Mouse (Mus musculus) intestine, embryonic 14.5 days (tissue): Measurements from ENCODE around the gene Camk1d. TPM values are rescaled to one million over a fixed set of nuclear protein-coding genes. Genes with fewer than 3 reads are reported as not detected.
A peak's percentile ranks its signal among the peaks of the same experiment; 100 is the strongest.

Experiments used
- ATAC-seq: fragments of 200-750 bp; cut with Nextera tagmentation; replicated peaks from 2 replicates; pipeline ENCODE4 v1.8.0; 2017; ENCODE audit warnings: low read depth, moderate number of reproducible peaks, moderate TSS enrichment, moderate library complexity; ENCODE audit not compliant: low FRiP score, low TSS enrichment
- DNase-seq: peaks from one replicate; pipeline ENCODE4 v3.0.0-alpha.2; 2018; ENCODE audit warnings: low spot score
- H3K27ac ChIP-seq: fragments of 300-500 bp; sonication (generic); 2 replicates; pipeline ENCODE4 v1.5.1; 2014; ENCODE audit warnings: low read depth, mild to moderate bottlenecking, control low read depth
- H3K27me3 ChIP-seq: fragments of 300-500 bp; sonication (generic); replicated peaks from 2 replicates; pipeline ENCODE4 v1.6.1; 2014; ENCODE audit warnings: low read length, control low read depth; ENCODE audit not compliant: control insufficient read depth, insufficient read depth
- H3K36me3 ChIP-seq: fragments of 300-500 bp; sonication (generic); 2 replicates; pipeline ENCODE4 v1.6.1; 2014; ENCODE audit warnings: low read length, control low read depth; ENCODE audit not compliant: control insufficient read depth, insufficient read depth
- H3K4me1 ChIP-seq: fragments of 300-500 bp; sonication (generic); replicated peaks from 2 replicates; pipeline ENCODE4 v1.6.1; 2014; ENCODE audit warnings: low read length, control low read depth, mixed read lengths; ENCODE audit not compliant: control insufficient read depth, insufficient read depth
- H3K4me2 ChIP-seq: fragments of 300-500 bp; sonication (generic); 2 replicates; pipeline ENCODE4 v1.6.1; 2014; ENCODE audit warnings: low read length
- H3K4me3 ChIP-seq: fragments of 300-500 bp; sonication (generic); 2 replicates; pipeline ENCODE4 v1.5.1; 2014; ENCODE audit warnings: low read depth, low read length, control low read depth, mixed read lengths
- H3K9ac ChIP-seq: fragments of 300-500 bp; sonication (generic); 2 replicates; pipeline ENCODE4 v1.6.1; 2014; ENCODE audit warnings: mild to moderate bottlenecking, low read length
- H3K9me3 ChIP-seq: fragments of 300-500 bp; sonication (generic); 2 replicates; pipeline ENCODE4 v1.6.1; 2016; ENCODE audit warnings: low read length, control low read depth; ENCODE audit not compliant: control insufficient read depth
- WGBS: fragments of 180-500 bp; shearing (Covaris S2); extraction: QIAGEN DNeasy Blood & Tissue Kit; methylation state at CpG from one replicate; pipeline ENCODE4 v1.1.7; 2014; 5-methylcytosine and 5-hydroxymethylcytosine counted together
- polyA plus RNA-seq: library from polyadenylated mRNA; unstranded; fragments of >200 nt; fragmentation: Nextera tagmentation; extraction: Ambion mirVana; gene quantifications from 2 replicates; pipeline ENCODE4 v1.2.1, GENCODE M21; 2014

Camk1d gene
- polyA plus RNA-seq, 1 experiment from 2014 or later, result 20.7 TPM

GRCm38 (mm10) chr2:5648764-5649163 is 65.6 kb downstream of the Camk1d start:
- H3K27ac ChIP-seq, result no peak overlapping the region
- H3K36me3 ChIP-seq, result no peaks in the 10 kb centered on the region
- no peak for ATAC-seq
- no peak overlapping the region for H3K4me2 ChIP-seq
- 57% methylated on average over 6 of the region's 6 CpGs for WGBS
- H3K27me3 ChIP-seq, result no peaks in the 10 kb centered on the region
- H3K9ac ChIP-seq, result no peak overlapping the region
- DNase-seq, result peak; percentile 47
- no peak overlapping the region for H3K4me3 ChIP-seq
- no peaks in the 10 kb centered on the region for H3K4me1 ChIP-seq
- H3K9me3 ChIP-seq, result no peaks in the 10 kb centered on the region

- no peak overlapping the region for H3K9ac ChIP-seq
- H3K4me1 ChIP-seq, result no peaks in the 10 kb centered on the region
- H3K4me2 ChIP-seq, result no peak overlapping the region
- no peaks in the 10 kb centered on the region for H3K36me3 ChIP-seq
- WGBS, result 67% methylated on average over 5 of the region's 5 CpGs
- H3K27me3 ChIP-seq, result no peaks in the 10 kb centered on the region
- no peak overlapping the region for H3K4me3 ChIP-seq
- no peak overlapping the region for H3K27ac ChIP-seq
- H3K9me3 ChIP-seq, result no peaks in the 10 kb centered on the region
- DNase-seq (no peak), ATAC-seq (no peak)
These were observed 68.0 kb downstream of the Camk1d start for GRCm38 (mm10) chr2:5646322-5646721.

DNA sequence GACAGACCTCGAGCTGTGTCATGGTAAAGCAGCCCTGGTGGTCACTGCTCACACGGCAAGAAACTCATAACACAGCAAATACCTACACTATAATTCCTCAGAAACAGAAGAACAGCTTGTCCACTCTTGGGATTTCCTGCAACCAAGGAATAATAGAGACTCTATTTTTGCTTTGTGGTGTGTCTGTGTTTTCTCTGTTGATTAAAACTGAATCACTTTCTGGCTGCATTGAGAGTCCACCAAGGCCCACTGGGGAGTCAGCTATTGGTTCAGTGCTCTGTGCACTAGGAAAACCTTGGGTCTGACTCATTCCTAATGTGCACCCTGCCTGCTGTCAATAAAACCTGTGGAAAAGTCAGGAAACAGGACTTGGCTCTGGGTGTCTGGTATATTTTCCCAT is 68.7 kb downstream of the Camk1d start:
- no peak overlapping the region for H3K4me3 ChIP-seq
- DNase-seq, result no peak
- H3K27me3 ChIP-seq, result no peaks in the 10 kb centered on the region
- no peaks in the 10 kb centered on the region for H3K9me3 ChIP-seq
- WGBS, result 68% methylated on average over 2 of the region's 2 CpGs
- no peaks in the 10 kb centered on the region for H3K4me1 ChIP-seq
- no peak for ATAC-seq
- no peak overlapping the region for H3K27ac ChIP-seq
- H3K9ac ChIP-seq, result no peak overlapping the region
- H3K4me2 ChIP-seq, result no peak overlapping the region
- H3K36me3 ChIP-seq, result no peaks in the 10 kb centered on the region

- Histone ChIP-seq H3K27ac (no peak overlapping the region), H3K4me3 (no peak overlapping the region), H3K36me3 (no peaks in the 10 kb centered on the region), H3K9me3 (no peaks in the 10 kb centered on the region), H3K4me1 (no peaks in the 10 kb centered on the region), H3K9ac (no peak overlapping the region), H3K27me3 (no peaks in the 10 kb centered on the region), H3K4me2 (no peak overlapping the region)
- no peak for ATAC-seq
- no peak for DNase-seq
- 80% methylated on average over 3 of the region's 3 CpGs for WGBS
These were observed 70.4 kb downstream of the Camk1d start for GRCm38 (mm10) chr2:5643937-5644336.

- Histone ChIP-seq H3K4me3 (no peak overlapping the region), H3K36me3 (no peaks in the 10 kb centered on the region), H3K4me1 (no peaks in the 10 kb centered on the region), H3K27ac (no peak overlapping the region), H3K9ac (no peak overlapping the region), H3K4me2 (no peak overlapping the region), H3K27me3 (no peaks in the 10 kb centered on the region), H3K9me3 (no peaks in the 10 kb centered on the region)
- WGBS, result 60% methylated on average over 7 of the region's 7 CpGs
- ATAC-seq, result no peak
- no peak for DNase-seq
These were observed 71.1 kb downstream of the Camk1d start for GRCm38 (mm10) chr2:5643226-5643625.

DNA sequence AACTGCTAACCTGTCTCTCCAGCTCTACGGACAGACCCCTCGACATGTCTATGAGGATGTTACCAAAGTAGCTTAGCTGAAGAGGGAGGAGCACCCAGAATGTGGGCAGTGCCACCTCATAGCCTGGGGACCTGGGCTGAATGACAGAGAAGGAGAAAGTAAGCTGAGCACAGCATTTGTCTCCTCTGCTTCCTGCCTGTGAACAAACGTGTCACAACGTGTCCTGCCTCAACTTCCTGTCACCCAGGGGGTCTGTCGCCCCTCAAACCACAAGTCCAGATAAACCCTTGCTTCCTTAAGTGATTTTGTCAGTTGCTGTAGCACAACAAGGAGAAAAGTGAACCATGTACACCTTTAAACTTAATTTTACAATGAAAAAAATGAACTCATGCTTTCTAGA is 71.7 kb downstream of the Camk1d start:
- ATAC-seq (no peak), DNase-seq (no peak)
- no peak overlapping the region for H3K9ac ChIP-seq
- no peaks in the 10 kb centered on the region for H3K36me3 ChIP-seq
- H3K4me1 ChIP-seq, result no peaks in the 10 kb centered on the region
- no peak overlapping the region for H3K27ac ChIP-seq
- no peak overlapping the region for H3K4me2 ChIP-seq
- H3K27me3 ChIP-seq, result no peaks in the 10 kb centered on the region
- 39% methylated on average over 5 of the region's 5 CpGs for WGBS
- H3K4me3 ChIP-seq, result no peak overlapping the region
- no peaks in the 10 kb centered on the region for H3K9me3 ChIP-seq

DNA sequence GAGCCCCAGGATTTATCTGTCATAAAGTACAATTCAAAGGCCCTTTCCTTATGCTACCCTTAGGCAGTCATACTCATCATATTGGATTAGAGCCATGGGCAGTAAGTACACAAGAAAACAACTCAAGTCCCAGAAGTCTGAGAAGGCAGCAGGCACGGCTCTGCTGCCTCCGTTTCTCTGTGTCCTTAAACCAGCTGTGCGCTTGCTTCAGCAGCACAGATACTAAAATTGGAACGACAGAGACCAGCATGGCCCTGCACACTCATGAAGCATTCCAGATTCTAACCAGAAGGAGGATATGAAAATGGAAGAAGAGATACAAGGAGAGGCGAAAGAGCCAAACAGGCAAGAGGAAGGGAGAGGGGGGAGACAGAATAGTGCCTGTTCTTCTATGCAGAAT is 72.6 kb downstream of the Camk1d start:
- no peak overlapping the region for H3K9ac ChIP-seq
- no peaks in the 10 kb centered on the region for H3K36me3 ChIP-seq
- no peaks in the 10 kb centered on the region for H3K9me3 ChIP-seq
- WGBS, result 59% methylated on average over 5 of the region's 5 CpGs
- DNase-seq (no peak), ATAC-seq (no peak)
- H3K27ac ChIP-seq, result no peak overlapping the region
- no peak overlapping the region for H3K4me2 ChIP-seq
- no peak overlapping the region for H3K4me3 ChIP-seq
- H3K4me1 ChIP-seq, result no peaks in the 10 kb centered on the region
- H3K27me3 ChIP-seq, result no peaks in the 10 kb centered on the region

DNA sequence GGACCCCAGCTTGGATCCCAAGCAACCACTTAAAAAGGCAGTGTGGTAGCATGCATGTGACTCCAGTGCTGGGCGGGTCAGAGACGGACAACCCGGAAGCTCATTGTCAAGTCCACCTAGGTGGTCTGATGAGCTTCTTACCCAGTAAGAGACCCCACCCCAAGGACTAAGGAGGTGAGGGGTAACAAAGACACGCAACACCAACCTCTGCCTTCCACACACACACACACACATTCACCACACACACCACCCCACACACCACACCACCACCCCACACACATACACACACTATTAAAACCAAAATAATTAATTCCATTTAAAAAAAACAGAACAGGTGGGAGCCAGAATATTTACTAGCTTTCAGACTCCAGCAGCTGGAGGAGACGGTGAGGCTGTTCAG is 73.7 kb downstream of the Camk1d start:
- Histone ChIP-seq H3K9ac (no peak overlapping the region), H3K27me3 (no peaks in the 10 kb centered on the region), H3K4me1 (no peaks in the 10 kb centered on the region), H3K4me2 (no peak overlapping the region), H3K9me3 (no peaks in the 10 kb centered on the region), H3K4me3 (no peak overlapping the region), H3K36me3 (no peaks in the 10 kb centered on the region), H3K27ac (no peak overlapping the region)
- DNase-seq (no peak), ATAC-seq (no peak)
- WGBS, result 81% methylated on average over 5 of the region's 5 CpGs

GRCm38 (mm10) chr2:5636801-5637742 is 77.2 kb downstream of the Camk1d start:
- H3K9ac ChIP-seq, result no peak overlapping the region
- WGBS, result 87% methylated on average over 14 of the region's 14 CpGs
- no peak overlapping the region for H3K4me2 ChIP-seq
- no peak for ATAC-seq
- H3K4me1 ChIP-seq, result no peaks in the 10 kb centered on the region
- no peak overlapping the region for H3K27ac ChIP-seq
- DNase-seq, result no peak
- no peaks in the 10 kb centered on the region for H3K9me3 ChIP-seq
- H3K27me3 ChIP-seq, result no peaks in the 10 kb centered on the region
- H3K36me3 ChIP-seq, result no peaks in the 10 kb centered on the region
- H3K4me3 ChIP-seq, result no peak overlapping the region
